Mouse (Mus musculus) large intestine, adult 2 months (tissue): ENCODE data around the gene Fuz. TPM values are rescaled to one million over a fixed set of nuclear protein-coding genes. Genes with fewer than 3 reads are reported as not detected.

Experiments used
- DNase-seq: peaks from one replicate; pipeline ENCODE4 v3.0.0-alpha.2; 2012; ENCODE audit warnings: low read depth, low spot score
- WGBS: fragments of 180-500 bp; shearing (Covaris S2); methylation state at CpG from one replicate; pipeline ENCODE4 v1.1.7; 2018; 5-methylcytosine and 5-hydroxymethylcytosine counted together
- polyA plus RNA-seq: library from polyadenylated mRNA; depleted of rRNA; stranded (reverse); fragments of >200 nt; gene quantifications from 2 replicates; pipeline ENCODE4 v1.2.3, GENCODE M21; 2012; rRNA removed

The Fuz gene
- 19.9 and 21.7 TPM in 2 replicates for polyA plus RNA-seq

GRCm38 (mm10) chr7:44895593-44896434, at the start of gene Fuz:
Fuz (plus strand) TSS chr7:44896079.
- WGBS, result 1% methylated on average over 34 of the region's 34 CpGs
- peak; percentile 68 for DNase-seq

GRCm38 (mm10) chr7:44846804-44847203, 49.1 kb upstream of the Fuz start:
- WGBS, result 89% methylated on average over 7 of the region's 7 CpGs
- DNase-seq, result no peak

- no peak for DNase-seq
- WGBS, result 38% methylated on average over 5 of the region's 5 CpGs
These were observed 48.1 kb upstream of the Fuz start for GRCm38 (mm10) chr7:44847772-44848171.

- under 1% methylated on average over 54 of the region's 54 CpGs for WGBS
- peak; percentile 95 for DNase-seq
These were observed 47.1 kb upstream of the Fuz start, which contains the start of the genes Akt1s1 and Tbc1d17 for GRCm38 (mm10) chr7:44848561-44849415. Akt1s1 (plus strand) TSS chr7:44848991. Tbc1d17 (minus strand) TSS chr7:44849079.

GRCm38 (mm10) chr7:44849416-44850111, 46.3 kb upstream of the Fuz start:
- under 1% methylated on average over 41 of the region's 41 CpGs for WGBS
- DNase-seq, result no peak

- WGBS, result under 1% methylated on average over 33 of the region's 33 CpGs
- DNase-seq, result no peak
These were observed 45.7 kb upstream of the Fuz start for GRCm38 (mm10) chr7:44850146-44850545.

- 64% methylated on average over 8 of the region's 8 CpGs for WGBS
- no peak for DNase-seq
These were observed 44.9 kb upstream of the Fuz start for GRCm38 (mm10) chr7:44850789-44851624.

GRCm38 (mm10) chr7:44851625-44852234, 44.1 kb upstream of the Fuz start:
- WGBS, result 87% methylated on average over 12 of the region's 12 CpGs
- DNase-seq, result no peak

- 89% methylated on average over 36 of the region's 36 CpGs for WGBS
- DNase-seq, result no peak
These were observed 43.4 kb upstream of the Fuz start for GRCm38 (mm10) chr7:44852259-44853027.

- WGBS, result 92% methylated on average over 2 of the region's 2 CpGs
- DNase-seq, result no peak
These were observed 42.8 kb upstream of the Fuz start for GRCm38 (mm10) chr7:44853065-44853464.

GRCm38 (mm10) chr7:44853596-44854355, 42.1 kb upstream of the Fuz start:
- no peak for DNase-seq
- WGBS, result 15% methylated on average over 26 of the region's 26 CpGs

- WGBS, result under 1% methylated on average over 45 of the region's 45 CpGs
- peak; percentile 88 for DNase-seq
These were observed 41.4 kb upstream of the Fuz start for GRCm38 (mm10) chr7:44854356-44855031.

- no peak for DNase-seq
- 17% methylated on average over 10 of the region's 10 CpGs for WGBS
These were observed 40.8 kb upstream of the Fuz start for GRCm38 (mm10) chr7:44855036-44855435.

GRCm38 (mm10) chr7:44856265-44856916, 39.5 kb upstream of the Fuz start:
- WGBS, result 53% methylated on average over 9 of the region's 9 CpGs
- DNase-seq, result no peak

GRCm38 (mm10) chr7:44857042-44857552, 38.8 kb upstream of the Fuz start, which contains the start of gene Pnkp:
Pnkp (plus strand) TSS chr7:44857139.
- peak; percentile 70 for DNase-seq
- whole genome bisulfite sequencing, result under 1% methylated on average over 32 of the region's 32 CpGs

GRCm38 (mm10) chr7:44857905-44858304, 38.0 kb upstream of the Fuz start:
- DNase-seq, result no peak

More at GRCm38 (mm10) chr7:44857905-44858304, 38.0 kb upstream of the Fuz start:
- WGBS, result 29% methylated on average over 8 of the region's 8 CpGs
